Mouse (Mus musculus) layer of hippocampus, adult 9-11 months (tissue): ENCODE results near the gene Galr3.
"Not testable (repeated sequence)": the region's sequence is repeated elsewhere in the genome, so short reads cannot be mapped to it uniquely, and the experiment has no call there.

Experiments
- DNase-seq: peaks from one replicate; pipeline ENCODE4 v3.0.0; 2022

Galr3 gene

DNA sequence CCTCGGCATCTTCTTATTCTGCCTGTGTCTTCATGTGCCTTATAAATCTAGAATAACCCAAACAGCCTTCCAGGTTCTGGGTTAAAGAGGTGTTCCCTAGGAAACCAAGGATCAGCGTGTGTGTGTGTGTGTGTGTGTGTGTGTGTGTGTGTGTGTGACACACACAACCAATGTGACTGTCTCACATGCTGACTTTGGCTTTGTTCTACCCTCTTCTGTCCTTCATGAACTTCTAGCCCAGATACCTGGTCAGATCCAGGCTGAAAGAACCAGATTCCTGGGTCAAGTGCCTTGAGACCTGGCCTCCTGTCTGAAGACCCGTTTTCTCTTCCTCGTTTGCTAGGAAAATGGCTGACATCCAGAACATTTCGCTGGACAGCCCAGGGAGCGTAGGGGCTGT is at the start of gene Galr3:
Galr3 (plus strand) TSS at position 301 of the 400 bp plus-strand sequence.
- no peak for DNase-seq

DNA sequence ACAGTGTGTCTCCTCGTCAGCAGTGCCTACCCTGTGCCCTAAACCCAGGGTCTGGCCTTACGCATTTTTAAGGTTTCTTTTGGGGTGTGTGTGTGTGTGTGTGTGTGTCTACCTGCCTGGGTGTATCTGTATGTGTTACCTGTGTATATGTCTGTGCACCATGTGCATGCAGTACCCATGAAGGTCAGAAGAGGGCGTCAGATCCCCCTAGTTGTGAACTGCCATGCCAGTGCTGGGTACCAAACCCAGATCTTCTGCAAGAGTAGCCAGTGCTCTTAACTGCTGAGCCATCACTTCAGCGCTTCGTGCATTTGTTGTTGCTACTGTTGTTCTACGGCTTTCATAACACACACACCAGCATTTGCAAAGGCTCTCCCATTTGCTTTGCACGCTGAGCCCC is 49.5 kb upstream of the Galr3 start:
- DNase-seq, result no peak

DNA sequence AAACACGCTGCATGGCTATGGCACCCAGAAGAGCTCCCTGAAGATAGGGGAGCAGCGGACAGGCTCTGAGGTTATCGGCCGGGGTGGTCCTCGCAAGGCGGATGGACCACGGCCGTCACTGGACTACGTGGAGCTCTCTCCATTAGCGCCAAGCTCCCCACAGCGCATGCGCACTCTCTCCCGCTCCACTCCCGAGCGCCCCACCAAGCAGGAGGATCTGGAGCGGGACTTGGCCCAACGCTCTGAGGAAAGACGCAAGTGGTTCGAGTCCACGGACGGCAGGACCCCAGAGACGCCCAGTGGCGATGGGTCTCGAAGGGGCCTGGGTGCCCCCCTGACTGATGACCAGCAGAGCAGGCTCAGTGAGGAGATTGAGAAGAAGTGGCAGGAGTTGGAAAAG is 48.8 kb upstream of the Galr3 start:
- DNase-seq, result no peak

DNA sequence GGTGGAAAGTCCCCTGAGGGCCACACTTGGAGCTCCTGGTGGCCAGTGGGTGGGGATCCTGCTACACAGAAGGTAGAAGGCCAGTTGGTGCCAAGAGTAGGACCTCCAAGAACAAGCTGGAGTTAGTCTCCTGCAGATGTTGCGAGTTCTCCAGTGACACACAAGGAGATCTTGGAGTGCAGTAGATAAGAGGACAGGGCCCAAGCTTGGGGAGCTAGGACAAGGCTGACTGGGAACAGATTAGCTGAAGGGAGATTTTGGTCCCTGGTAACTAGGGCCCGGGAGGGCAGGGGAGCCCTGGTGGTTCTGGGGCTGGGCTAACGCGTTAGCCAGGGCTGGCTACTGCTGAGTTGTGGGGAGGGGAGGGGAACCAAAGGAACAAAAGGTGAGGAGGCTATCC is 45.8 kb upstream of the Galr3 start:
- no peak for DNase-seq

- no peak for DNase-seq
These were observed 45.0 kb upstream of the Galr3 start for GRCm38 (mm10) chr15:78996663-78997062.

DNA sequence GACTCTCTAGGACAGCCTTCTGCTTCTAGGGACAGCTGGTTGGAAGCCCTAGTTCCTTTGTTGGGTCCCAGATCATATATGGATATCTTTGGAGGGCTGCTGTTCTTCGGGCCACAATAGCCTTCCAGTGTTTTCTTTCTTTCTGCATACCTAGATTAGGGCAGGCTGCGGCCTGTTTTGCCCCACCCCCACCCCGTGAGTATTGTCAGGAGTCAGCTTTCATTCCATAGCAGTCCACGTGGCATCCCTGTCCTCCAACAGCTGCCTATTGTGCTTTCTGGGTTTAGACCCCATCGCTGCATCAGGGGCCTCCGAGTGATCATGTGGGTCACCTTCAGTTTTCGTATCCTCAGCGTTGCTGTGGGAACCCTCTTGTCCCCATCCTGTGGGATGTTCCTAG is 43.3 kb upstream of the Galr3 start:
- DNase-seq, result no peak

GRCm38 (mm10) chr15:78999586-78999985 is 42.1 kb upstream of the Galr3 start:
- DNase-seq, result no peak

- DNase-seq, result no peak
These were observed 41.3 kb upstream of the Galr3 start for GRCm38 (mm10) chr15:79000357-79000791.

DNA sequence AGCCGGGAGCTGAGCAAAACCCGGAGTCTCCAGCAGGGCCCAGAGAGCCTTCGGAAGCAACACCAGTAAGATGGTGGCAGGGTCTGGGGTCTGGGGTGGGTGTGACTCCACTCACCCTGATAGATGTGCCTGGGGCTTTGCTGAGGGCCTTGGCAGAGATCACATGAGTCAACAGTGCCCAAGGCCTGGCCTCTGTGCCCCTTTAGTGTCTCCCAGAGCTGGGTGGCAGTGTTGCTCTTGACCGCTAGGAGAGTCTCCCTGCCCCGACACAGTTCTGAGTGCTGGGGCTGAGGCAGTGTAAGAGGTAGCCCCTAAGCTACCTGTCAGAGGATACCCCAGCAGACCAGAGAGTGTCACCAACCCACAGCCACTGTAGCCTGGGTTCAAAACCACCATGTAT is 40.1 kb upstream of the Galr3 start:
- DNase-seq, result no peak

- DNase-seq, result no peak
These were observed 39.6 kb upstream of the Galr3 start for GRCm38 (mm10) chr15:79002036-79002435.

- no peak for DNase-seq
These were observed 38.6 kb upstream of the Galr3 start for GRCm38 (mm10) chr15:79003079-79003478.

GRCm38 (mm10) chr15:79005581-79005980 is 36.1 kb upstream of the Galr3 start:
- no peak for DNase-seq

DNA sequence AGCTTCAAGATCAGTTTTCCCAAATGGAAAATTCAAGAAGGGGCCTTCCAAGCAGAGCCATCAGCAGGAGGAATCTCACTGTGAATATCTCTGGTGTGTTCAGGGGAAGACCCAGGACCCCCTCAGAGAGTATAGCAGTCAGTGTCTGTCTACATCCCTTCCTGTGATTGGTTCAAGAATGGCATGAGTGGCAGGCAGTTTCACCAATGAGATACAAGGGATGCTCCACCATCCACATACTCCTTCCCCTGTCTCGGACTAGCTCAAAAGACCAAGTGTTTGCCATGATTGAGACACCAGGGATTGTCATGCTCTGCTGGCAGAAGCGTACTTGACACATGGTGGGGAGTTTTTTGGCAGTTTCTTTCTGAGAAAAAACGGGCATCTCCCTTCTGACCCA is 35.0 kb upstream of the Galr3 start:
- DNase-seq, result no peak

DNA sequence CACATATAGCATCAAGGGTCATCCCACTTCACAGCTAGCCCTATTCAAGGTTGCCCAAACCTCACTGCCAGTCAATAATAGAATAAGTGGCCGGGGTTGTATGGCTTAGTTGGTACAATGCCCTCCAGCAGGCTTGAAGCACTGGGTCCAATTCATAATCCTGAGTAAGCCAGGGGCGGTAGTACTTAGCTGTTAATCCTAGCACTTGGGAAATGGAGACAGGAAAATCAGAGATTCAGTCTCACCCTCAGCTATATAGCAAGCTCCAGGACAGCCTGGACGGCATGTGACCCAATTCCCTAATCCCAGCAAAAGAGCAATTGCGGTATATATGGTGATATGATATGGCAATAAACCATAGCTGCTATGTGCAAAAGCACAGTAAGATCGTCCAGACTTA is 34.6 kb upstream of the Galr3 start:
- DNase-seq, result no peak

- DNase-seq, result not testable (repeated sequence)
These were observed 33.8 kb upstream of the Galr3 start for GRCm38 (mm10) chr15:79007836-79008235.

- DNase-seq, result no peak
These were observed 32.0 kb upstream of the Galr3 start for GRCm38 (mm10) chr15:79009734-79010133.

GRCm38 (mm10) chr15:79011550-79011949 is 30.1 kb upstream of the Galr3 start:
- no peak for DNase-seq

DNA sequence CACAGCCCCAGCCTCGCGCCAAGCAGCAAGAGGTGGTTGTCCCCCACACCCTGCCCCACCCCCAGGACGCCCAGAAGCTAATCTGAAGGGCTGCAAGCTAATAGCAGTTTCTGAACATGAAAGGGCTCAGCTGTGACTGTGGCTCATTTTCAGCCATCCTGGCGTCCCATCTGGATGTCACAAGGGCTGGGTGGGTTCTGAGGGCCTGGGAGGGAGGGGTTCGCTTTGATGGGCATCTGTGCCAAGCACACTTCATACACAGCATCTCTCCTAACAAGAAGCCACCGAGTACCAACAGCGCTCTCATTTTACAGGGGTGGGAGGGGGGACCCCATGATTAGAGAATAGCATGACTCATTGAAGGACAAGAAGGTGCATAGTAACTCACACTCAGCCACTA is 28.3 kb upstream of the Galr3 start:
- no peak for DNase-seq

- no peak for DNase-seq
These were observed 23.5 kb upstream of the Galr3 start for GRCm38 (mm10) chr15:79018191-79018590.

- DNase-seq, result no peak
These were observed 22.8 kb upstream of the Galr3 start for GRCm38 (mm10) chr15:79018886-79019285.

- DNase-seq, result no peak
These were observed 18.9 kb upstream of the Galr3 start for GRCm38 (mm10) chr15:79022671-79023230.

GRCm38 (mm10) chr15:79023366-79023765 is 18.3 kb upstream of the Galr3 start:
- no peak for DNase-seq

- DNase-seq, result no peak
These were observed 15.9 kb upstream of the Galr3 start for GRCm38 (mm10) chr15:79025687-79026308.

DNA sequence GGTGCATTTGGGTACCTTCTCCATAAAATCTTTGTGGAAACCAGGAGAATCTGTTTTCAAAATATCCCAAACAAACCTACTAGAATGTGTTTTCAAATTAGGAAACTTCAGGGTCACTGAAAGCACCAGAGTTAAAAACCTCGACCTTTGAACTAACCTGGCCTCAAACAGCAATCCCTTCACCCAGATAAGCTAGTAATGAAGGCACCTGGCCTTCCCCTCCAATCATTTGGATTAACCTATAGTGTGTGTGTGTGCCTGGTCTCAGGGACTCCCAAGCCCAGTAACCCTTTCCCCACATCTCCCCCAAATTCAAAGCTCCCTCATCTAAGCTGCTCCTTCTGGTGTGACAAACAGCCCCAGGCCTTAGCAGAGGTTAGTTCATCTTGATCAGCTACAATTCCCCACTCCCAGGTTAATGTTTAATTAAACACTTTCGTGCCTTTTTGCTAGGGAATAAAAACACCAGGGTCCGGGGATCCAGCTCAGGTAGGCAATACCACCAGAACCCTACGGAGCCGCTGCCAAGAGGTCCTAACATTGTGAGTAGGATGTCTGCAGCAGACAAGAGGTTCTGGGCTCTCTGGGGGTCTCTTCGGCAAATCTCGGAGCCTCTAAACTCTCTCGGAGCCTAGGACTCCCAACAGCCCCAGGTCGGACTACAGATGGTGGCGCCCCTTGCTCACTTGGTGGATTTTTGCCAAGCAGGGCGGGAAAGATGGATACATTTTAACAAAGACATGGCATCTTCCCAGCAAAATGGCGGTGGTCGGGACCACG is 15.0 kb upstream of the Galr3 start:
- no peak for DNase-seq
